Mouse (Mus musculus): ENCODE data around the gene Gyg.
"Not testable (repeated sequence)": the region's sequence is repeated elsewhere in the genome, so short reads cannot be mapped to it uniquely, and the experiment has no call there.

The Gyg gene

DNA sequence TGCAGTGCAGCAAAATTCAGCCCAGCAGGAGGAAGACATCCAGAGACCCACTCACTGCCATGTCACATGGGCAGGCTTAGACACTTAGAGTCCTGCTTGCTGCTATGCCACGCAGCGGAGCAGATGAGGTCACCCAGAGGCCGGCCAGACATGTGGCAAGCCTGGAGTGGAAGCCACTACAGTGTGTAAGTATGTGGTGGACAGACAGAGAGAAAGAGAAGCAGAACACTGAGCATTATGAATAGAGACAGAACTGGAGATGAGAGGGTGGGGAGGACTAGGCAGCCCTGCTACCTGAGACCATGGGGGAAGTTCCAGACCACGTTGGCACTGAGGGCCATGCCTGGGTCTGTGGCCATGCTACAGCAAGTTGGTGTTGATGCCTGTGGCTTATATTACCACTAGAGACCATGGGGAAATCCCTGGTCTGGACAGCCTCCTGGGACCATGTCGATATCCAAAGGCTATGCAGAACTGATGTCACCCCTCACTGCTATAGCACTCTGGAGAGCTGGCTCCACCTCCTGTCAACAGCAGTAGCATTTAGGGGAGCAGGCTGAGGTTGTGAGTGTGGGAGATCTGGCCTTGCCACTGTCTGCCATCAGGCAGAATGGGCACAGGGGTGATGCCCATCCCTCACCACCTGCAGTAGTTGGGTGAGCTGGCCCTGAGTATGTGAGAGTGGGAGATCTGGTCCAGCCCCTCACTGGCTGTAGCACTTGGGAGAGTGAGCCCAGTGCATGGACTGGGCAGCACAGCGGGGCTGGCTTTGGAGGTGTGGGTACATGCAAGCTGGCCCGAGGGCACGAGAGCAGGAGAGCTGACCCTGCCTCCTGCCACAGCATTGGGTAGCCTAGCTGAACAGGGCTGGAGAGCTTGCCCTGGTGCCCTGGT lies 24.4 kb downstream of the Gyg start:
- DNase-seq: no peak

DNA sequence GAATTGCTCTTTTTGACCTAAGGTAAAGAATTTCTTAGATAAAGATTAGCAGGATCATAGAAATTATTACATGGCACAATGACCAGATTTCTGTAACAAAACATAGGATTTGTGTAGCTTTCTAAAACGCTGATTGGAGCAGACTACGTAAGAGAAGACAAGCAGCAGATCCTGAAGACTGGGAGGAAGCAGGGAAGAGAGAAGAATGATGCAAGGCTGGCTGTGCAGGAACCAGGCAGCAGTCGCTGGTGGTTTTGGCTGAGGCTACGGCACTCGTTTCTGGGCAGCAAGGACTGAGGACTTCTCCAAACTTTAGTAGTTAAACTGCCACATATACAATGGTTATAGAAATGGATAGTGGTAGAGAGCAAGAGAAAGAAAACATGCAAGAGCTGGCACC lies 25.6 kb downstream of the Gyg start:
- DNase-seq: no peak

DNA sequence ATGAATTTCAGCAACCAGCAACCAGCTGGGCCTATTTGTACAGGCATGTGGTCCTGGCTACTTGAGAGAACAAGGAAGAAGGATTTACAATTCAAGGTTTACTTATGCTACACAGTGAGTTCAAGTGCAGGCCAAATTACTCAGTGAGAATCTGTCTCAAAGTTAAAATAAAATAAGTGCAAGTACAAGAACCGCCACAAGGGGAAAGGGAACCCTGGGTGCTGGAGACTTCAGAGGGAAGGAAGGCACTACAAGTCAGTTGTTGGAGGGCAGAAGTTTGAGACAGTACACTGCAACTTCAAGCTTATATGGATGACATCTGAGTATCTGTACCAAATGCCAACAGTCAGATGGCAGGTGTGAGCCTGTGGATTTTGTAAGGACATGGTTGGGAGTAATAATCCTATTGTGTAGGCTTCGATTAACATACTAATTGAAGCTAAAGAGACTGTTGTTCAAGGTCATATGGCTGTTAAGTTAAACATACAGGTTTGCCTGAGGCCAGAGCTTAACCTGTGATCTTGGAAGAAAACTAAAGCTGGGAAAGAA lies 28.0 kb downstream of the Gyg start:
- DNase-seq: peak; percentile 15

DNA sequence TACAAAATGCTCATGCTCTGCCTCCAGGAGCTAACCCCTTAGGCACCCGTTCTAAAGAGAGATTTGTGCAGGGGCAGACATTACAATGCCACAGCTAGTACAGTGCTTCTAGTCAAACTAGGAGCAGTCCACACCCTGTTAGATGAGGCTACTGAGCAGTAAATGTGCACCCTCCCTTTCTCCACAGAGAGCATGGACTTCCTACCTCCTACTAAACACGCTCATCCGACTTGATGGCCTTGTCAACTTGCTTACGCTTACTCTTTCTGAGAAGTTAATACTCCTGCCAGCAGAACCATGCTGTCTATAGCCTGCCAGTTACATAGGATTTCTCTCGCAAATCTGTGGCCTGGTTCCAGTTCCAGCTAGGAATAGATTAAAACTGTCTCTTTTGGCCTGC lies 29.5 kb downstream of the Gyg start:
- DNase-seq: no peak

DNA sequence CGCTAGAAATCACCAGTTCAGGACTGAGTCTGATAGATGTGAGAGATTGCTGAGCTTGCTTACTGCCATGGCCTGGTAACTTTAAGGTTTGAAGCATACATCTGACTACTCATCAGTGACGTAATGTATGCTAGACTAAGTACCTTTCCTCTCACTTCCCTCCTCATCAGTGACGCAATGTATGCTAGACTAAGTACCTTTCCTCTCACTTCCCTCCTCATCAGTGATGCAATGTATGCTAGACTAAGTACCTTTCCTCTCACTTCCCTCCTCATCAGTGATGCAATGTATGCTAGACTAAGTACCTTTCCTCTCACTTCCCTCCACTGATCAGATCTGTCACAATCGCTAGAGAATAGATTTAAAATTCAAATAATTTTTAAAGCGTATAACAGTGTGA lies 33.5 kb downstream of the Gyg start:
- not testable (repeated sequence) for DNase-seq

DNA sequence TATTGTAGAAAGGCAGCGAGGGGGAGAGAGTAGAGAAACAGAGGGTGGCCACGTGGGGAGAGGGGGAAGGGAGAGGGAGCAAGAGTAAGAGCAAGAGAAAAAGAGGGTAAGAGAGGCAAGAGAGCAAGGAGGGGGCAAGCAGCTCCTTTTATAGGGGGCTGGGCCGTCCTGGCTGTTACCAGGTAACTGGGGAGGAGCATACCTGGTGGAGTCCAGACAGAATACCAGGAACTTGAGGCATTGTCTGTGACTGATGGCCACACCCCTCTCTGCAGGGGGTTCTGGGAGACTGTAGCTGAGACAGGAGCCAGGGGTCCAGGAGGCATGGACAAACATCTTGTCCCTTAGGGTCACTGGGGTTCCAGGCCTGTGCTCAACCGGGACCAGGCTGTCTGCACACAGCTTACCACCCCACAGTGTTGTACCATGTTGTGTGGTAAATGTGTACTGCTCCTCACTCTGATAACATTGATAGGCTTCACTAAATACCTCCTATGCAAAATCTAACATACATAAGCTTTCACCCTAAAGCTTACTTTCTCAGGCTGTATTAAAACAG lies 35.4 kb downstream of the Gyg start:
- DNase-seq: no peak

DNA sequence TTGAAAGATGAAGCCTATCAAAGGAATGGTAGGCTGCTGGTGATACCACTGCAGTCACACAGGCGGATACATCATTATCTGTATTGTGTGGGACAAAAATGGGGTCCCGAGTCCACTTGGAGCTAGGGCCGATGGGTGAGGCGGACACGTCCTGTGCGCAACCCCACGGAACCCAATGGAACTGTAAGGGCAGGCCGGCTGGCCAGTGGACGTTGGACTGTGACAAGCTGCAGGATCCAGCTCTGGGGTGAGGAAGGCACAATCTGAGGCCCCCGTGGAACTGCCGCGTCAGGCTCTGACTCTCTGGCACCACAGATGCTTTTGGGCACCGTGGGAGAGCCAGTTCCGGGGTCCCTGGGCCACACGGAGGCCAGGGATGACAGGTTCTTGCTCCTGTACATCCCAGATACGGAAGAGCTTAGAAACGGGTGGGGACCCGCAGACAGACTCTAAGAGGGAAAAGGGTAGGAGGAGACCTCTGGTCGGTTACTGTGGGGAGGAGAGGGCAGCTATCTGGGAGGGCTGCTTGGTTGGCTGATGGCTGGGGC lies 36.0 kb downstream of the Gyg start:
- no peak for DNase-seq

DNA sequence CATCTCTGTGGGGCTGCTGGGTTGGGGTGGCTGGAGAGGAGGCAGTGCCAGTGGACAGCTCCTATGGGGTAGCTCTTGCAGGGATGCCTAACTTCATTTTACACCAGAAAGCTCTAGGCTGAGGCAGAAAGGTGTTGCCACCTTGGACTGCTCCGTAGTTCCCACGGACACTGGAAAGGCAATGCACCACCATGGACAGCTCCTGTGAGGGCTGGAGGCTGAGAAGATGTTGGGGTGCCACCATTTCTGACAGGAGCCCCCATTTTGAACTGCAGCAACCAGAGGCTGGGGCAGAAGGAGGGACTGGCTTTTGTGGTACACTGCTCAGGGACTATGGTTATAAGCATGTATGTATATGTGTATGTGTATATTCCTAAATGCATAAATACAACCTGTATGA lies 43.2 kb downstream of the Gyg start:
- DNase-seq: no peak

DNA sequence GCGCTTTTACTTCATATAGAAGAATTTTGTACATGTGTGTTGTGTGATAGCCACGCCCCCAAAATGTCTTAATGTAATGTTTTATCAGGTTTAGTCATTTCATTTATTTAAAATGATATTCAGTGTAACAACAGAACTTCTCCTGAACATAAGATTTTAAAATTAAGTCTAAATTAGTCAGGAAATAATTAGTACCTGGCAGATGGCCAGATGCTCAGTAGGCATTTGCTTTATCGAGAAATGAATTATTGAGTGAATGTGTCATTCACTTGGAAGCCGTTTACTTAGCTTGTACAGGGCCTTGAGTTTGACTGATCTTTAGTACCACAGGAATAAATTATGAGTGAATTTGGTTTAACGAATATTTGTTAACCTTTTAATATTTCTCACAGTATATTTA lies 46.2 kb downstream of the Gyg start:
- no peak for DNase-seq

DNA sequence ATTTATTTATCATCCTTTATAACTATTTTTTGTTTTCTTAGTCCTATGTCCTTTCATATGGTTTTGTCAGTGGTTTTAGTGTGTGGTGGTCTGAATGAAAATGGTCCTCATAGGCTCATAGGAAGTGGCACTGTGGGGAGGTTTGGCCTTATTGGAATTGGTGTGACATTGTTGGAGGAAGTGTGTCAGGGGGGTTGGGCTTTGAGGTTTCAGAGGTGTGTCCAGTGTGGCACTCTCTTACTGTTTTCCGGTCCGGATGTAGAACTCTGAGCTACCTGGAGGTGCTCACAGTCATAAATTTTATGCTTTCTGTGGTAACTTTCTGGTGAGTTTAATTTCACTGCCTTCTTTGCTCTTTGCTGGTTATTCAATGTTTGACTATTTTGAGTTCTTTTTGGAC lies 50.3 kb downstream of the Gyg start:
- DNase-seq: no peak

DNA sequence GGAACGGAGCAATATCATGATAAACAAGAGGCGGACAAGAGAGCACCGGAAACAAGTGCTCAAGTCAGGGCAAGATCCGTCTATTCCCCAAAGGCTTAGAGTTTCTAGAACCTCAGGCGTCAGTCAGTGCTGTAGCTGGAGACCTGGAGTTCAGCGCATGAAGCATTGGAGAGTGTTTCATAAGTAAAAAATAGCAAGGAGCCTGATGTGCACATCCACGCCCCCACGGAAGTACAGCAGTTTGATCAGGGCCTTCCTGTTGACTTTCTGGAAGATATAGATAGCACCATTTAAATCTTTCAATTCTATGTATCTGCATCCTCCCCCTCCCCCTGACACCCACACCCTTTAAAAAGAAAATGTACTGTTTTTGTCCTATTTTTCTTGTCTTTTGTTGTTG lies 50.8 kb downstream of the Gyg start:
- DNase-seq: no peak

DNA sequence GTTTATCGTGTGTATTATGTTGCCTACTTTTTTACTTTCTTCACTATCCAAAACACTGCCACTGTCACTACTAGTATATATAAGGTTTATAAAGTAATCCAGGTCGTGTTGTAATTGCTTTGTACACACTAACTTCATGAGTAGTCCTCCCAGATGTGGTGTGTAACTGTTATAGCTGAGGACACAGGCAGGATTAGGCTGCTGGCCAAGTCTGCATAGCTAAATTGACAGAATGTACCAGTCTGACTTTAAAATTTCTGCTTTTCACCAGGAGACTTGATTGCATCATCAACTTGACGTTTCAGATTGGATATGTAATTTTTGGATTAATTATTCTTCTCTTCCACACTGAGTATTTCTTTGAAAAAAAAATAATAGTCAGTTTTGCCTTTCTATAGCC lies 51.3 kb downstream of the Gyg start:
- DNase-seq: no peak

DNA sequence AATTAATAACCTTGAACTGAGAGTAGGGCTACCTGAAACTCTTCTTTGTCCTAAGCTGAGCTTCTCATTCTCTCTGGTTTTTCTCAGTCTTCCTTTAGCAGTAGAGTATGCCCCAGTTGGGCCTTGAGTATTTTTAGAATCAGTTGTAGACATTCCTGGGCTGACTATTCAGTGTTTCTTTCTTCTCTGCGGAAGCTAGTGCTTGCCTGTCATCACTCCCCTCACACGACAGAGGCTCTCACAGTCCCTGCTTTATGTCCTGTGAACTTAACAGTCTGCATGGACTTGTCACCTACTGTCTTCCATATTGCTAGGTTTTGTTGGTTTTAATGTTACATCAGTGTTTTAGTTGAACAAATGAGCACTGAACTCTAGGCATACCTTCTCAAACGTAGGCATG lies 73.0 kb downstream of the Gyg start:
- DNase-seq: no peak

DNA sequence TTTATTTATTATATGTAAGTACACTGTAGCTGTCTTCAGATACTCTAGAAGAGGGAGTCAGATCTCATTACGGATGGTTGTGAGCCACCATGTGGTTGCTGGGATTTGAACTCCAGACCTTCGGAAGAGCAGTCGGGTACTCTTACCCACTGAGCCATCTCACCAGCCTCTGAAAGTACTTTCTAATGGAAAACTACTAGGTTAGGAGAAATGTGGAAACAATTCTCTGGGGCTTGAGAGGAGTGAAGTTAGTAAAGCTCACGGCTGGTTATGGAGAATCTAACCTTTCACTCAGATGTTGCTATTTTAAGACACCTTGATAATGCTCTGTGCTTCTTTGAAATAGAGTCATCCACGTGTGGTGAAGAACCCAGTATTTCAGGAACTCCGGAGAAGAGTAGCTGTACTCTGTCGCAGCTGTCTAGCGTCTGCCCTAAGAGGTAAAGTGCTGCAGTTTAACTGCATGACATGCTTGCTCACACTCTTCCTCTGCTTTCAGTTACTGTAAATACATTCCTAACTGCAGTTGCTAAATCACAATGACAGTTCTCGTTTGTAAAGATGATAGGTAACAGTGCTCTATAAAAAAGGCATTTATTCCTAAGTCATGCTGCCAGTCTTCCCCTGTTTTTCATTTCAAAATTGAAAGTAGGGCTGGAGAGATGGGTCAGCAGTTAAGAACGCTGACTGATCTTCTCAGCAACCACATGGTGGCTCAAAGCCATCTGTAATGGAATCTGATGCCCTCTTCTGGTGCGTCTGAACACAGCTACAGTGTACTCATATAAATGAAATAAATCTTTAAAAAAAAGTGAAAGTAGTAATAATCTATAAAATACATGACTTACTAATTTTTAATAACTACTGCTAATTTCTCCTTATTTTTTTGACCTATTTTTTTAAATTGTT lies 78.7 kb downstream of the Gyg start:
- DNase-seq: peak; percentile 6

Measured in retina, postnatal 1 day (tissue).